Mouse (Mus musculus): Measurements from ENCODE around the gene Nfil3. TPM values are rescaled to one million over a fixed set of nuclear protein-coding genes. Genes with fewer than 3 reads are reported as not detected.
A peak's percentile ranks its signal among the peaks of the same experiment; 100 is the strongest.

Nfil3 gene
- polyA plus RNA-seq, 1 experiment from 2014 or later, result 30.1 TPM

GRCm38 (mm10) chr13:53000481-53000880 lies 19.6 kb upstream of the Nfil3 start:
- Histone ChIP-seq H3K27ac (no peak overlapping the region), H3K9me3 (no peaks in the 10 kb centered on the region), H3K4me2 (no peak overlapping the region), H3K27me3 (replicated peaks) (no peaks in the 10 kb centered on the region), H3K36me3 (no peaks in the 10 kb centered on the region), H3K4me3 (replicated peaks) (no peak overlapping the region), H3K4me1 (no peaks in the 10 kb centered on the region), H3K9ac (no peak overlapping the region)
- ATAC-seq (ENCODE audit: insufficient read depth, low FRiP score, low read depth), result no peak
- WGBS, result 81% methylated on average over 2 of the region's 2 CpGs

- no peak for ATAC-seq (ENCODE audit: insufficient read depth, low FRiP score, low read depth)
- Histone ChIP-seq H3K9me3 (no peaks in the 10 kb centered on the region), H3K36me3 (no peaks in the 10 kb centered on the region), H3K4me2 (no peak overlapping the region), H3K27ac (no peak overlapping the region), H3K4me1 (peaks cover 5% of the 10 kb centered on the region; the same call in 1 of the 2 replicates), H3K4me3 (replicated peaks) (no peak overlapping the region), H3K9ac (no peak overlapping the region), H3K27me3 (replicated peaks) (no peaks in the 10 kb centered on the region)
- 80% methylated on average over 10 of the region's 10 CpGs for WGBS
Observed at GRCm38 (mm10) chr13:52998541-52998940, 17.7 kb upstream of the Nfil3 start.

GRCm38 (mm10) chr13:52997806-52998205 lies 16.9 kb upstream of the Nfil3 start:
- no peak overlapping the region for H3K27ac ChIP-seq
- H3K9ac ChIP-seq, result no peak overlapping the region
- peaks cover 5% of the 10 kb centered on the region; the same call in 1 of the 2 replicates for H3K4me1 ChIP-seq
- ATAC-seq (ENCODE audit: insufficient read depth, low FRiP score, low read depth), result no peak
- no peak overlapping the region for H3K4me3 ChIP-seq (replicated peaks)
- 70% methylated on average over 2 of the region's 2 CpGs for WGBS
- no peaks in the 10 kb centered on the region for H3K36me3 ChIP-seq
- no peaks in the 10 kb centered on the region for H3K9me3 ChIP-seq
- no peak overlapping the region for H3K4me2 ChIP-seq
- H3K27me3 ChIP-seq (replicated peaks), result no peaks in the 10 kb centered on the region

GRCm38 (mm10) chr13:52996201-52996600 lies 15.3 kb upstream of the Nfil3 start:
- WGBS, result 70% methylated on average over 8 of the region's 8 CpGs
- ATAC-seq (ENCODE audit: insufficient read depth, low FRiP score, low read depth), result no peak
- H3K4me2 ChIP-seq, result no peak overlapping the region
- H3K9me3 ChIP-seq, result no peaks in the 10 kb centered on the region
- no peak overlapping the region for H3K27ac ChIP-seq
- H3K9ac ChIP-seq, result no peak overlapping the region
- no peaks in the 10 kb centered on the region for H3K36me3 ChIP-seq
- H3K4me3 ChIP-seq (replicated peaks), result no peak overlapping the region
- H3K27me3 ChIP-seq (replicated peaks), result no peaks in the 10 kb centered on the region
- peaks cover 5% of the 10 kb centered on the region; the same call in 1 of the 2 replicates for H3K4me1 ChIP-seq

DNA sequence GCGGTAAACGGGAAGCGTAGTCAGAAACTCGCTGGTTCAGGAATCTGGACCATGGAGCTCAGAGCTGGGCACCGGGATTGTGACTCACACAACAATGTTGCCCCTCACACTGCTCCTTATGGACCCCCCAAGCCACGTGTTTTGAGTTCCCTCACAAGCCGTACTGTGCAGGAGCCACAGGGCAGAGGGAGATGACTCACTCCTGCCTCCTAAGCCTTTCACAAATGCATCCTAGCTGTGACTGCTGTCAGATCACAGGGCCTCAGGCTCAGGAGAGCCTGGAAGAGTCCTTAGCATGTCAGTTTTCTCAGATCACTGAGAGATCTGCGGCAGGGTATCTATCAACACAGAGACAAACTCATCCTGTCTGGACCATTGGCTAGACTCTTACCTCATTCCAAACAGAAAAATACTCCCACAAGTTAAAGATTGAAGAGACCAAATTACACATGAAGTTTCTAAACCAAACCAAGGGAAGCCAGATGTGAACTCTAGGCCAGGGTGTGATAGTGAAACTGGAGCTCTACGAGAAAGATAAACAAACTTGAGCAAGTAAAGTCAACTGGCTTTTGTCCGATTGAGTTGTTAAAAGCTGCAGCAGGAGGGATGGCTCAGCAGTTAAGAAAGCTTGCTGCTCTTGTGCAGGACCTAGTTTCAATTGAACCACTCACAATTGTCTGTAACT lies 13.5 kb upstream of the Nfil3 start:
- ATAC-seq (ENCODE audit: insufficient read depth, low FRiP score, low read depth), result peak; percentile 24; the same call in 1 of the 2 replicates
- Histone ChIP-seq H3K27ac (peak overlapping the region; percentile 79), H3K27me3 (replicated peaks) (no peaks in the 10 kb centered on the region), H3K4me3 (replicated peaks) (no peak overlapping the region), H3K4me1 (peaks cover 9% of the 10 kb centered on the region), H3K36me3 (no peaks in the 10 kb centered on the region), H3K9ac (no peak overlapping the region), H3K4me2 (no peak overlapping the region), H3K9me3 (no peaks in the 10 kb centered on the region)
- WGBS, result 54% methylated on average over 10 of the region's 10 CpGs

DNA sequence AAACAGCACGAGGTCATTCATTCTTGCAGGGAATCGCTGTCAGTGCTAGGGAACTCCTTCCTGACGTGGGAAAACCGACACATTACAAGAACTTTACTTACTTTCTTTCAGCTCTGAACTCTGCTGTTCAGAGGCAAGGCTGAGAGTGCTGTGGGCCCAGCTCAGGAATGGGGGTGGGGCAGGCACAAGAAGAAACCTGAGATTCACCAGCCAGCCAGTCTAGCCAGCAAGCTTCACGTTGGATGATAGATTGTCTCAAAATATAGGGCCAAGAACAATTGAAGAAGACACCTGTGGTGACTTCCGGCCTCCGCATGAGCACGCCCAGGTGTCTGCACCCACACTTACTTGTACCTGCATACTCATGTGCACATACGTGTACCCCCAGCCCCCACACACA lies 9.3 kb upstream of the Nfil3 start:
- no peaks in the 10 kb centered on the region for H3K27me3 ChIP-seq (replicated peaks)

GRCm38 (mm10) chr13:52989005-52989404 lies 8.1 kb upstream of the Nfil3 start:
- WGBS, result 72% methylated on average over 16 of the region's 16 CpGs
- no peaks in the 10 kb centered on the region for H3K27me3 ChIP-seq (replicated peaks)
- no peaks in the 10 kb centered on the region for H3K9me3 ChIP-seq
- H3K4me1 ChIP-seq, result peaks cover 5% of the 10 kb centered on the region
- H3K36me3 ChIP-seq, result no peaks in the 10 kb centered on the region
- H3K9ac ChIP-seq, result no peak overlapping the region
- no peak overlapping the region for H3K27ac ChIP-seq
- no peak overlapping the region for H3K4me3 ChIP-seq (replicated peaks)
- H3K4me2 ChIP-seq, result no peak overlapping the region
- no peak for ATAC-seq (ENCODE audit: insufficient read depth, low FRiP score, low read depth)

More for the DNA sequence above, 9.3 kb upstream of the Nfil3 start:
- ATAC-seq (ENCODE audit: insufficient read depth, low FRiP score, low read depth), result no peak
- Histone ChIP-seq H3K9me3 (no peaks in the 10 kb centered on the region), H3K36me3 (no peaks in the 10 kb centered on the region), H3K4me1 (peaks cover 9% of the 10 kb centered on the region), H3K4me2 (no peak overlapping the region), H3K9ac (no peak overlapping the region), H3K27ac (no peak overlapping the region), H3K4me3 (replicated peaks) (no peak overlapping the region)
- 37% methylated on average over 9 of the region's 9 CpGs for WGBS

DNA sequence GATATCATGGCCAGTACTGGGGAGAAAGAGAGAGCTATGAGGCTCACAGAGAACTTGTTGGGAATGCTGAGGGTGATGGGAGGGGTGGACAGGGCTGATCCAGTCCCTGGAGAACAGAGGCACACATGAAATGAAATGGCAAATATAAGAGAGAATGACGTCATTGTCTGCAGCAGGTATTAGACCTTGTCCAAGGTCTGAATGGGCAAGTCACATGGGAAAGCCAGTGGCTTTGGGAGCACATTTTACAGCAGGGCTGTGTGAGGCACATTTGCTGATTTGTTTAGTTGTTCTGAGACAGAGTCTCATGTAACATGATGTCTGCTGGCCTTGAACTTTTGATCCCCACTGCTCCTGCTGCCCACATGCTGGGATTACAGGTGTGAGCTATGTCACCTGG lies 7.0 kb upstream of the Nfil3 start:
- no peaks in the 10 kb centered on the region for H3K9me3 ChIP-seq
- no peak overlapping the region for H3K4me3 ChIP-seq (replicated peaks)
- H3K4me2 ChIP-seq, result no peak overlapping the region
- 59% methylated on average over 1 of the region's 1 CpGs for WGBS
- no peaks in the 10 kb centered on the region for H3K27me3 ChIP-seq (replicated peaks)
- no peaks in the 10 kb centered on the region for H3K36me3 ChIP-seq
- peaks cover 5% of the 10 kb centered on the region for H3K4me1 ChIP-seq
- ATAC-seq (ENCODE audit: insufficient read depth, low FRiP score, low read depth), result no peak; the same call in 1 of the 2 replicates
- no peak overlapping the region for H3K27ac ChIP-seq
- H3K9ac ChIP-seq, result no peak overlapping the region

- H3K9me3 ChIP-seq, result no peaks in the 10 kb centered on the region
- H3K4me2 ChIP-seq, result no peak overlapping the region
- H3K36me3 ChIP-seq, result no peaks in the 10 kb centered on the region
- WGBS, result 64% methylated on average over 10 of the region's 10 CpGs
- no peaks in the 10 kb centered on the region for H3K27me3 ChIP-seq (replicated peaks)
- no peak overlapping the region for H3K4me3 ChIP-seq (replicated peaks)
- no peak overlapping the region for H3K9ac ChIP-seq
- ATAC-seq (ENCODE audit: insufficient read depth, low FRiP score, low read depth), result no peak
- H3K4me1 ChIP-seq, result peaks cover 15% of the 10 kb centered on the region
- no peak overlapping the region; the same call in 1 of the 2 replicates for H3K27ac ChIP-seq
Observed at GRCm38 (mm10) chr13:52986215-52986780, 5.4 kb upstream of the Nfil3 start.

DNA sequence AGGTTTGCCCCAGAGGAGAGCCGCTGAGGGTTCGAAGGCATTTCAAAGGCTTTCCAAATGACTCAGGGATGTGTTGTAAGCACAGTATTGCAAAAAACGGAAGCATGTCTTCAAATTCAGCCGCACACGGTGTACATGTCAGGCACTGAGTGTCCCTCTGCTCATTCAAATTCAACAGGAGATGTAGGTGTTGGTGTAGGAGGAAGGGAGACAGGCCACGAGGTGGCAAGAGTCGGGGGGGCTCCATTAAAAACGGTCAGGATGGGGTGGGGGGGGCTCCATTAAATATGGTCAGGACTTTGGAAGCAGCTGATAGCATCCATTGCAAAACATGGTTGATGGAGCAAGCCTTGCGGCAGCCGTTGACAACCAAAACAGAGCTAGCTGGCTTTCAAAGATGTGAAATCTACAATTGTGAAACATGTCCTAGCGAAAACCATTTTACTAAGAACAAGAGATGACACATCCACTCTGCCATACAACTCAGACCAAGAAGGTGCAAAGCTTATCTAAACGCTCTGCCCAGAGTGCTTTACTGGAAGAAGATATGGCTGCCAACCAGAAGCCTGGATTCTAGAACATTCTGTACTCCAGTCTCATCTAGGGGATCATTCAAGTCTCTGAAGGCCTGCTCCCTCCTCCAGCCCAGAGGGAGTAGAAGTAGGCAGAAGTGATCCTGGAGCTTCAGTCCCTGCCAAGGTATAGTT lies 4.8 kb upstream of the Nfil3 start:
- no peak overlapping the region for H3K4me2 ChIP-seq
- H3K27me3 ChIP-seq (replicated peaks), result no peaks in the 10 kb centered on the region
- H3K9ac ChIP-seq, result no peak overlapping the region
- no peak overlapping the region for H3K4me3 ChIP-seq (replicated peaks)
- ATAC-seq (ENCODE audit: insufficient read depth, low FRiP score, low read depth), result no peak
- 77% methylated on average over 12 of the region's 12 CpGs for WGBS
- H3K9me3 ChIP-seq, result no peaks in the 10 kb centered on the region
- H3K36me3 ChIP-seq, result no peaks in the 10 kb centered on the region
- no peak overlapping the region for H3K27ac ChIP-seq
- H3K4me1 ChIP-seq, result peaks cover 16% of the 10 kb centered on the region

- Histone ChIP-seq H3K4me3 (replicated peaks) (peak overlapping the region; percentile 17; the same call in 1 of the 2 replicates), H3K36me3 (no peaks in the 10 kb centered on the region), H3K27me3 (replicated peaks) (no peaks in the 10 kb centered on the region), H3K9me3 (no peaks in the 10 kb centered on the region), H3K4me1 (peaks cover 19% of the 10 kb centered on the region), H3K27ac (no peak overlapping the region), H3K9ac (no peak overlapping the region), H3K4me2 (peak overlapping the region; percentile 97)
- ATAC-seq (ENCODE audit: insufficient read depth, low FRiP score, low read depth), result no peak
- WGBS, result under 1% methylated on average over 12 of the region's 12 CpGs
Observed at GRCm38 (mm10) chr13:52982703-52983102, 1.8 kb upstream of the Nfil3 start.
